Mouse (Mus musculus) left cerebral cortex, postnatal 10 days (tissue): ENCODE results near the gene Tbc1d14. TPM values are rescaled to one million over a fixed set of nuclear protein-coding genes. Genes with fewer than 3 reads are reported as not detected.

Source experiments
- DNase-seq, 2 experiments: peaks; one replicate each; pipeline ENCODE4 v3.0.0; 2021 to 2022; ENCODE audit warnings: low spot score in 2 of 2, mixed read lengths in 1 of 2; ENCODE audit errors: extremely low spot score in 1 of 2
- intact Hi-C: fragments of 180-260 bp; cut with DNase I; formaldehyde crosslinking; loops from one replicate; pipeline ENCODE4 v1.15.1; 2025
- total RNA-seq, 2 experiments: library from RNA; stranded (reverse); gene quantifications; 2 replicates each; pipeline ENCODE4 v1.2.3; 2021

Tbc1d14 gene
- total RNA-seq, 2 experiments from 2014 or later, result 89.7 to 95.6 TPM

- no peak for DNase-seq
- intact Hi-C loops, result loop anchor here (5.0 kb wide), 1 partner anchor 49 kb away; no protein-coding TSS in a partner anchor
Observed at GRCm38 (mm10) chr5:36581259-36581923, 11.7 kb downstream of the Tbc1d14 start.

DNA sequence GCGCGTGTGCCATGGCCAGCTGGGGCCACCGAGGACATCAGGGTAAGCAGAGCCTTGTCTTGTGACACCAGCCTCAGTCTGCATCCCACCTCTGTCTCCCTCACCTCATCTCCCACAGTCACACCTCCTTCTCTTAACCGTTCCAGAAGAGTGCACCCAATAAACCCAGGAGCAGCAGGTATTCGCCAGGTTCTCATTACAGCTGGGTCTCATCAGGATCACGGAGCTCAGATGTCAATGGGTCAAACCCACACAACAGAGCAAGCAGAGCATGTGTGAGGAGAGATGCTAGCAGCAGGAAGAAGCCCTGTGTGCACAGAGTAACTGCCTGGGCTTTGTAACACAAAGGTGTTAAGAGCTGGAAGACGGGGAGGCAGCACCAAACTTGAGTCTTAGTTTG, 13.1 kb downstream of the Tbc1d14 start:
- intact Hi-C loops, result loop anchor here (5.0 kb wide), 1 partner anchor 48 kb away; no protein-coding TSS in a partner anchor
- no peak for DNase-seq

- DNase-seq, result no peak
- intact Hi-C loops, result no loop called here
Observed at GRCm38 (mm10) chr5:36578982-36579381, 14.1 kb downstream of the Tbc1d14 start.

- intact Hi-C loops, result no loop called here
- no peak for DNase-seq
Observed at GRCm38 (mm10) chr5:36576457-36576856, 16.6 kb downstream of the Tbc1d14 start.

- DNase-seq, result peak in 1 of 2 experiments; percentile 42
- intact Hi-C loops, result no loop called here
Observed at GRCm38 (mm10) chr5:36575745-36576144, 17.3 kb downstream of the Tbc1d14 start.

DNA sequence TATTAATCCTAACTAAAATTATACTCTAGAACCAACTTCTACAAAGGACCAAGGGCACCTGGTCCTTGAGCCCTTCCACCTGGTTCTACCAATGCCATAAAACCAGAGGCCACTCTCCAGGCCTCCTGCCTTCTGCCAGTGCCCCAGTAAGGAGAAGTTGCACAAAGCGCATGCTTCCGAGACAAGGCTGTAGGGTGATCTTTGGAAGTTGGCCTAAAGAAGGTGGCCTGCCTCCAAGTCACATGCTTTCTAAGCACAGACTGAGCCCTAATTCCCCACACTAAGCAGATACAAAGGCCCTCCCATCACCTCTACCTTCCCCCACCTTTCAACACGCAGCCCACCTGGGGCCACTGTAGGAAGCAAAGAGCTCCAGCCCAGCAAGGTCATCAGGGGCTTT, 17.8 kb downstream of the Tbc1d14 start:
- no peak for DNase-seq
- intact Hi-C loops, result no loop called here

DNA sequence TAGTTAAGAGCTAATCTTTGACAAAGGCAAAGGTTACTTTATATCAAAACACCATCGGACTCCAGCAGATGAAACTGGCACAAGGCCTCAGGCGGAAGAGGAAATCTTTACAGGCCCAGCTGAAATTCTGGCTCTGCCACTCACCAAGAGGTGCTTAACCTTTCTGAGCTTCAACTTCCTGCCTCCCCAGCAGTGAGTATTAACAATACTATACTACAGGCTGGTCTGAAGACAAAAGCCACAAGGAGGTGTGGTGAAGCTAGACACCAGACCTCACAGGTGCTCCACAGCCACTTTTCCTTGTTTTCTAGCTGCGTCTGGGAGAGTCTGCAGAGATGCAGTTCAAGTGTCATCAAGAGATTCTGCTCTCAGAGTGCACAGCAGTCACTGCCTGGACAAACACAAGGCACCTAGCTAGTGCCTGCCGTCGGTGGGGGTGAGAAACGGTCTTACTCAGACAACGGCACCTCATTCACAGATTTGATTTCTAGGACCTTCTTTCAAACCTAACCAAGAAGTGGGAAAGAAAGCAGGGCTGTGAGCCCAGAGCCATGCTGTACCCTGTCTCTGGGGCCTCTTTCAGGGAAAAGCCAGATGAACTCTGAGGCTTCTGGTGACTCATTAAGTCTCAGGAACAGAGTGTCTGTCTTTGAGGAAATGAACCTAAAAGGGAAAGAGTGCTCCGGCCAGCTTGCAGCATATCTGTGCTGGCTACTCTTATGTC, 18.8 kb downstream of the Tbc1d14 start:
- intact Hi-C loops, result no loop called here

DNA sequence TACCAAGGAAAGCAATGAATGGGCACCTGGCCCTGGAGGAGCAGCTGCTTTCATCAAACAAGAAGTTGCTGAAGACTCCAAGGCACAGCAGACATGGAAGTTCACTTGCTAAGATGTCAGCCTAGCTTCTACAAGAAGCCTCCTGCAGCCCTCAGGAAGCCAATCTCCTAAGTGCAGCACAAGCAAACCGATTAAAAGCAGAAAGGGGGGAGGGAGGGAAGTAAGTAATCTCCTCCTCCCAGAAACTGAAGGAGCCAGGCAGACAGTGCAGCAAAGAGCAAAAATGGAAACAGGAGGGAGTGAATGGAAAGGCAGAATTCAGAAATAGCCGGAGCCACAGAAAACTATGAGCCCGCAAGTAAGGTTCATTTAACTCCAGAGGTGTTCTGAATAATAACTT, 19.7 kb downstream of the Tbc1d14 start:
- intact Hi-C loops, result no loop called here
- DNase-seq, result no peak

More for the DNA sequence above, 18.8 kb downstream of the Tbc1d14 start:
- DNase-seq, result no peak

DNA sequence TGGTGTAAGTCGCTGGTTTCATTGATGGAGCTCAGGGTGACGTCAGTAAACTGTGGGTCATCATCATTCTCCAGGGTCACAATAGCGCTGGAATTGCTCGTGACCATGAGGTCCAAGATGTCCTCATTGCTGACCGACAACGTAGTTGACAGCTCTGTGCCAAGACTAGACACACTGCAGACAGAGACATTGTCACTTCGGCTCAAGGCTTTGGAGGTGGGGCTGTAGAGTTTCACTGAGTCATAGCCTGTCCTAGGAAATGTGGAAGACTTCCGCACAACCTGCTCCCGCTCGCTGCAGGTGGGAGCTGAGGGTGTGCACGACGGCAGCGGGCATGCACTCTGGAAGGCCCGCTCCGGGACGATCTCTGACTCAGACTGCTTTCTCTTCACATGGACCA, 21.7 kb downstream of the Tbc1d14 start:
- intact Hi-C loops, result no loop called here
- no peak for DNase-seq

- intact Hi-C loops, result no loop called here
- no peak for DNase-seq
Observed at GRCm38 (mm10) chr5:36570546-36571245, 22.4 kb downstream of the Tbc1d14 start.

- intact Hi-C loops, result no loop called here
- DNase-seq, result no peak
Observed at GRCm38 (mm10) chr5:36570098-36570497, 23.0 kb downstream of the Tbc1d14 start.

- intact Hi-C loops, result no loop called here
- DNase-seq, result no peak
Observed at GRCm38 (mm10) chr5:36568118-36568517, 25.0 kb downstream of the Tbc1d14 start.

DNA sequence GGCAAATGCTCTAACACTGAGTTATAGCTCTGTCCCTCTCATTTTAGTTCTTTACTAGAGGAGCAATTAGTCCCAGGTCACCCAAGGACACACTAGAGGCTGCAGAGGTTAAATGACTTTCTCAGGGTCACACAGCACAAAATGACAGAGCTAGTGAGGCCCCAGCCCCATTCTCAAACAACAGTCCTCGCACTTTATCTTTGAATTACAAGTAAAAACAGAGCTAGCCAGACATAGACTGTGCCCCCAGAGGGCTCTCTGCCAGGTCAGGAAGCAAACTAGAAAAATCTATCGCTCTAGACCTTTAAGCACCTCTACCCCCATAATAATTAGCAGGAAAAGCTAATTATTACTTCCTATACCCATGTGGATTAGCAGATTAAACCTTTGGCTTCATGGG, 25.4 kb downstream of the Tbc1d14 start:
- DNase-seq, result no peak
- intact Hi-C loops, result no loop called here

GRCm38 (mm10) chr5:36564530-36564929, 28.5 kb downstream of the Tbc1d14 start:
- no peak for DNase-seq
- intact Hi-C loops, result no loop called here

DNA sequence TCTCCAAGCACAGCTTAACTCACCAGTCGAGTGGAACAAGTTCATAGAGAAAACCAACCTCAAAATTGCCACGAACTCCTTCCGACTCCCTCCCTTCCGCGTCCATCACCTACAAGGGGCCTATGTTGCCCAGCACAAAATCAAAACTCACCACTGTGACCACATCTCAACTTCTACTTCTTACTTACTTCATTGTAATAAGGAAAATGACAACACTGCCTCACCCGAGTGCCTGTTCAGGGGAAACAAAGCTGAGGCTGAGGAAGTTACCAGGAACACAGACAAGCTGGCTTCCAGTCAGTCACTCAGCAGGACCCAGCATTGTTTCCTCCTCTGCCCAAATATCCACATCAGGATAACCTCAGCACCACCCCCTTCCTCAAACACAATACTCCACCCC, 29.3 kb downstream of the Tbc1d14 start:
- no peak for DNase-seq
- intact Hi-C loops, result no loop called here

DNA sequence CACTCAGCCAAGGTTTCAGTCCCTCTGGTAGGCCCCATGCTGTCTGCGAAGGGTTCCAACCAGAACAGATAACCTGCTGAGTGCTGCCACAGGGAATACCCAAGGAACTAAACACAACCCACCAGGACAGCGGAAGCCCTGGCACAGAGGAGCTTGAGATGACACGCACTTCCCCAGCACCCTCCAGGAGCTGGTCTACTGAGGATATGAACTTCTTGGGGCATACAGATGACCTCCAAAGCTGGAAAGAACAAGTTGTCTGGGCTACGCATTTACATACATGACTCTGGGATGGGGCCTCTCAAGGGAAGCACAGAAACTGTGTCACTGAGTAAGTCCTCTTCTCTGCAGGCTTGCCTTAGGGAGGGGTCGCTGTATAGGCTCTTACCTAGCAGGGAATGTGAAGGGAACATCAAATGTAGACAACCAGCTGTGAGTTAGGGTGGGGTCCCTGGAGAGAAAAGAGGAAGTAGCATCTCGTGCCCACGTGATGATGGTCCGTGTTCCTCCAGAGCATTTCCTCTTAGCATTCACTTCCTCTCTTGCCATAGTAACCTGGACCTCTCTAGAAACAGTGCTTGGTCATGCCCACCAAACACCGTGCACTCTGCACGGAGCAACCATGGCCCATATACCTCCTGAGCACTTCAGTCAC, 30.2 kb downstream of the Tbc1d14 start:
- intact Hi-C loops, result no loop called here

DNA sequence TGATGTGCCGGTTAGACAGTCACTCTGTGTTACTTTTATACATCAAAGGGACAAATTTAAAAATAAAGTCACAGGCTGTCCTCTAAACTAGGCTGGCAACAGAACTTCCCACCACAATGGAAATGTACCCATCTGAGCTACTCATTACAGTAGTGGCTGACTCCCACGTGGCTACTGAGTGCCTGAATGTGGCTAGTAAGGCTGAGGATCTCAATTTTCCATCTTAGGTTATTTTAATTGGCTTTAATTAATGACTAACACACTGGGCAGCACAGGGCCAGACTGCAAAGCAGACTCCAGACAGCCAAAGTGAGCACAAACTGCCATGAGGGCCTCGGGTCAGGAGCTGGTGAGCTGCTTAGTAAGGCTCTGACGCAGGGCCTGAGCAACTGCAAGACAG, 31.6 kb downstream of the Tbc1d14 start:
- DNase-seq, result no peak

More for the DNA sequence above, 30.2 kb downstream of the Tbc1d14 start:
- DNase-seq, result peak in 1 of 2 experiments; percentile 41

GRCm38 (mm10) chr5:36560490-36560889, 32.6 kb downstream of the Tbc1d14 start:
- DNase-seq, result no peak
- intact Hi-C loops, result no loop called here

More for the DNA sequence above, 31.6 kb downstream of the Tbc1d14 start:
- intact Hi-C loops, result no loop called here

- intact Hi-C loops, result no loop called here
- no peak for DNase-seq
Observed at GRCm38 (mm10) chr5:36559510-36560235, 33.4 kb downstream of the Tbc1d14 start.
